Mouse (Mus musculus) gastrocnemius, postnatal 36 days (tissue): ENCODE measurements around the gene Fbxl5. TPM values are rescaled to one million over a fixed set of nuclear protein-coding genes. Genes with fewer than 3 reads are reported as not detected.

ENCODE experiments used
- DNase-seq, 2 experiments: peaks; one replicate each; pipeline ENCODE4 v3.0.0; 2022
- intact Hi-C: fragments of 180-260 bp; cut with DNase I; formaldehyde crosslinking; loops from one replicate; pipeline ENCODE4 v1.15.1; 2025
- total RNA-seq, 2 experiments: library from RNA; stranded (reverse); gene quantifications; 2 replicates each; pipeline ENCODE4 v1.2.3; 2021

Fbxl5 gene
- total RNA-seq, 2 experiments from 2014 or later = 30.0 to 30.2 TPM

DNA sequence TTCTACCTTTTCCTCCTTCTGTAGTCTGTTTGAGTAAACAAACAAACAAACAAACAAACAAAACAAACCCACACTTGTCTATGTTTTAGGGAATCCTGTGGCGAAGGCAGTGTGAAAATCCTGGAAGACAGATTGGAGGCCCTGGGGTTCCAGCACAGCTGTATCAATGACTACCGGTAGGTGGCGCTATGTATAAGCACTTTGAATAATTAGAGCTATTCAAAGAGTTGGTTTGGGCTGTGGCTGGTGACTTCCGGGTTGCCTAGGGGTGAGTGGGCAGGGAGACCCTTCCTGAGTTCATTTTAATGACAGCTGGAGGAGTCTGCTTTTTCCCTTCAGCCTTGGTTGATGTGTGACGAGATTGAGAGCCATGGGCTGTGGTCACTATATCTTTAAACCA lies 15.9 kb upstream of the Fbxl5 start:
- DNase-seq = no peak
- intact Hi-C loops = loop anchor here (5.0 kb wide), 1 partner anchor 150 kb away; no protein-coding TSS in a partner anchor

DNA sequence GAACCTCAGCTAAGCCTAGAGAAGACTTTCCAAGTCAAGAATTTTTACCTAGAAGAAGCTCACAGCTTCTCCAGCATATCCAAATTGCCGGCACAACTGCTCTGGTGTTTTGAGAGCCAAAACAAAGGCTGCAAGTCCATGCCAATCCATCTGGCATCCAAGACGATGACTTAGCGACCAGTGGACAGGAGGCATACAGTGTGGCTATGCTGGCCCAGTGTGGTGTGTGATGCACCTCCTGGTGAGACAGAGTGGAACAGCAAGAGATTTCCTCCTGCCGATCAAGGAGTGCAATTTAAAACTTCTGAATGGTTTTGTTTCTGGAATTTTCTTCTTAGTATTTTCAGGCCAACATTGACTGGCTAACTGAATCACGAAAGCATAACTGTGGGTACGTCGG lies 15.2 kb upstream of the Fbxl5 start:
- intact Hi-C loops = loop anchor here (5.0 kb wide), 1 partner anchor 151 kb away; no protein-coding TSS in a partner anchor
- DNase-seq = no peak

DNA sequence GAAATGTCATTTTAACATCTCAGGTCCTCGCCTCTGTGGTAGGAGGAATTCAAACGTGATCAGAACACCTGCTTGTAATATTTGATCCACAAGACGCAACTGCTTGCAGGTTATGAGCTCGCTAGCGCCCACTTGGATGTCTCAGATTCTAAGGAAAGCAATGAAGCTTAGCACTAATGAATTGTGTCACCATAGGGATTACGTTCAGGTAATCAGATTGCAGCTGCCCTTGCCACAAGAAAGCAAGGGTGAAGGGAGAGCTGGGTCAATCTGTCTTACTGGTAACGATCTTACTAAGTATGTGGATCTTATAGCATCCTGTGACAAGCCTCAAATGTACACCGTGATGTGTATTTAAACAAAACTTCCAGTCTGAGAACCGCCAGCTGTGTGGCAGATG lies 5.9 kb upstream of the Fbxl5 start:
- intact Hi-C loops = no loop called here
- DNase-seq = no peak

- no peak for DNase-seq
- intact Hi-C loops = no loop called here
Observed at GRCm38 (mm10) chr5:43826883-43827282, 5.4 kb upstream of the Fbxl5 start.

GRCm38 (mm10) chr5:43824580-43824979 lies 3.1 kb upstream of the Fbxl5 start:
- intact Hi-C loops = no loop called here
- DNase-seq = no peak

GRCm38 (mm10) chr5:43822824-43823223 lies 1.4 kb upstream of the Fbxl5 start:
- intact Hi-C loops = no loop called here
- no peak for DNase-seq

DNA sequence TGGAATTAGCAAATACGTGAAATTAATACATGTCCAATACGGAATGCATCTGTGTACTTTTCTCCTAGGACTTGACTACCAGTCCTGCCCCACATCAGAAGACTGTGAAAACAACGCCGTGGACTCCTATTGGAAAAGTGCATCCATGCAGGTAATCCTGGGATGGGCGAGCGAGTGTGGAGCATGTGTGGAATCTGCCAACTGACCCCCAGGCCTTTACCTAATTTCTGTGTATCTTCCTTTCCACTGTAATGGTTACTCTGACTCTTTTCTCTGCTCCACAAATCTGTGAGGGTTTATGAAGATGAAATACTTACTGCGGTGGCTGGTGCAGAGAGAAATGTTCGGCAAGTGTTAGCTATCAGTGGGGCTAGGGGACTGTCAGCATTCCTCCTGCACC lies 761 bp upstream of the Fbxl5 start:
- DNase-seq = no peak
- intact Hi-C loops = no loop called here

DNA sequence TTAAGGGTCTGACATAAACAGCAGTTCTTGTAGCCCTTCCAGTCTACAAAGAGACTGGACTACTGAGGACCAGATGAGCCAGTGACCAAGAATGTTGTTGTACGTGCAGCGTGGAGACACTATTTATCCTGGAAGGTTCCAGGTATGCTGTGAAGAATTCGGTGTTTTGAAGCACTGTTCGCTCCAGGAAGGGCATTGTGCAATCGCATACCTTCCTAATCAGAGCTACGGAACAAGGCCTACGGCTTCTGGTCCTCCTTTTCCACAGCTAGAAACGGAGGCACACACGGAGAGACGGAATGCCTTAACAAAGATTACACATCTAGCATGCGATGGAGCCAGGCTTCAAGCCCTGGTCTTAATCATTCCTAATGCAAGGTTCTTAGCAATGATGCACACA lies 653 bp downstream of the Fbxl5 start:
- DNase-seq = no peak
- intact Hi-C loops = no loop called here

- DNase-seq = no peak
Observed at GRCm38 (mm10) chr5:43818695-43819094, 2.7 kb downstream of the Fbxl5 start, which contains the start of gene Bst1. Gene Bst1, plus strand, starts transcription at chr5:43818885.

GRCm38 (mm10) chr5:43815769-43816168 lies 5.7 kb downstream of the Fbxl5 start:
- intact Hi-C loops = no loop called here
- no peak for DNase-seq

More at GRCm38 (mm10) chr5:43818695-43819094, 2.7 kb downstream of the Fbxl5 start, which contains the start of gene Bst1:
- intact Hi-C loops = no loop called here

- DNase-seq = no peak
- intact Hi-C loops = no loop called here
Observed at GRCm38 (mm10) chr5:43814536-43814935, 6.9 kb downstream of the Fbxl5 start.

GRCm38 (mm10) chr5:43810427-43811062 lies 10.9 kb downstream of the Fbxl5 start:
- DNase-seq = no peak
- intact Hi-C loops = no loop called here

DNA sequence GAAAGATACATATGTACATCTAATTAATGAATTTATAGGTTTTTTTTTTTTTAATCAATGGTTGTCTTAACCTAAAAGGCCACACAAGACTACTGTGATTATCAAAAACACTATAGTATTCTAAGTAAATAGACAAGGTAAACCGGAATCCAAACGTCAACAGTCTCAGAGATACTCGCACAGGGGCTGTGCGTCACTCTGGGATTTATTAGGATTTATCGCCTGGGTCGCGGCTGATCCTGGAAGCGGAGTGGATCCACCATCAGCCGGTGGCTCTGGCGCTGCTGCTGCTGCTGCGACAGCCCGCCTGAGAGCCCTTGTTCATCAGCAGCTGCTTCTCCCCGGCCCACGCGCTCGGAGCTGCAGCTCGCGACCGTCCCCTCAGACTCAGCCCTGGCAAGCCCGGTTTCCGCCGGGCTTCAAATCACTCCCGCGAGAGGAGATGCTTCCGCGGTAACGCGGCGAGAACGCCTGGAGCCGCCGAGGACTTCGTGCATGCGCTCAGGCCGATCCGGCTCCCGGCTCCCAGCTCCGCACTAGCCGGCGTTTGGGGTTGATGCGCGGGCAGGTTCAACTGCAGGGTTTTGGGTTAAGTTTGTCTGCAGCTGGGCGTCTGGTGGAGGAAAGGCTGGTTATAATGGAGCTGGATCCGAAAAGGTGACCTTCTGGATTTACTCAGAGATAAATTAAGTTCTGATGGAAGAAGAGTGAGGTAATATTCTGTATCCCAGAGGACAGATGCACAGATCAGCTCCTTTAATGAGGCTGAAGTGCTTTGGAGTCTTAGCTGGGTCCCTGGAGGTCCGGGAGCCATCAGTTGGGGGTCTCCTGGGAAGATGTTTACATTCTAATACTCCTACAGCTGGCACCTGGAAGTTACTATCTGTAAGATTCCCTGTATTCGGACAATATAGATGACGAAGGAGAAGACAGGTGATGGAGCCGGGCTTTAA lies 13.4 kb downstream of the Fbxl5 start:
- DNase-seq = peak; percentile 58 to 60
- intact Hi-C loops = no loop called here

DNA sequence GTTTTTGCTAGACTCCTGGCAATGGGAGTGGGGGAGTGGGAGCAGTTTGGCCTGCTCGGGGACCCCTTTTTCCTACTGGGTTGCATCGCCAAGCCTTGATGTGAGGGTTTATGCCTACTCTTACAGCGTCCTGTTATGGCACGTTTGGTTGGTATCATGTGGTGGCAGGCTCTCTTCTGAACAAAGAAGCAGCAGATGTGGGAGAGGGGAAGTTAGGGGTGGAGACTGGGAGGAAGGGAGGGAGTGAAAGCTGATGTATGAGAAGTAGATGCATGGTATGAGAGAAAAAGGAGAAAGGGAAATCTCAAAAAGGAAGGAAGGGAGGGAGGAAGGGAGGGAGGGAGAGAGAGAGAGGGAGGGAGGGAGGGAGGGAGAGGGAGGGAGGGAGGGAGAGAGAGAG lies 14.5 kb downstream of the Fbxl5 start:
- intact Hi-C loops = no loop called here

DNA sequence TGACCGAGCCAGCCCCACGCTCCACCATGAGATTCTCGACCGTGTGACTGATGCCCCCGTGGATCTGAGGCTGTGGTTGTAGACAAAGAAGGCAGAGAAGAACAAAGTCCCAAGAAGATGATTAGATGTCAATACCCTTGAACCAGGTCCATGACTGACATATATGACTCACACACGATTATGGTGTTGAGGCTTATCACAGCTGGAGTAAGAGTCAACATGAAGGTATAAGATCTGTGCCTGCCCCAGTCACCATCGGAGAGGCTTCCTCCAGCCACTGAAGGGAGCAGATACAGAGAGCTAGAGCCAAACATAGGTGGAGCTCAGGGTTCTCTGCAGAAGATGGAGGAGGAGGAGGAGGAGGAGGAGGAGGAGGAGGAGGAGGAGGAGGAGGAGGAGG lies 15.1 kb downstream of the Fbxl5 start:
- no peak for DNase-seq
- intact Hi-C loops = no loop called here

More for the DNA sequence above, 14.5 kb downstream of the Fbxl5 start:
- DNase-seq = no peak

DNA sequence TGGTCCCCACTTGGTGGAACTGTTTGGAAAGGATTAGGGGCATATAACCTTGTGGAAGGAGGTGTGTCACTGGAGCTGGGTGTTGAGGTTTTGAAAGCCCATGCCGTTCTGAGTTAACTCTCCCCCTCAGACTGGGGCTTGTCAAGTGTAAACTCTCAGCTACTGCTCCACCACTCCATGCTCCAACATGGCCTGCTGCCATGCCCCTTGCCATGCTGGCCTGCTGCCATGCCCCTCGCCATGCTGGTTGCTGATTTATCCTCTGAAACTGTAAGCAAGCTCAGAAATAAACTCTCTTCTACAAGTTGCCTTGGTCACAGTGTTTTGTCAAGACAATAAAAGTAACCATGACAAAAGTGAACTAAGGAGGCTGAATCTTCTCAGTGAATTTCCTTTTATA lies 16.0 kb downstream of the Fbxl5 start:
- intact Hi-C loops = no loop called here

GRCm38 (mm10) chr5:43801798-43802197 lies 19.6 kb downstream of the Fbxl5 start:
- intact Hi-C loops = no loop called here
- no peak for DNase-seq

More for the DNA sequence above, 16.0 kb downstream of the Fbxl5 start:
- DNase-seq = no peak

DNA sequence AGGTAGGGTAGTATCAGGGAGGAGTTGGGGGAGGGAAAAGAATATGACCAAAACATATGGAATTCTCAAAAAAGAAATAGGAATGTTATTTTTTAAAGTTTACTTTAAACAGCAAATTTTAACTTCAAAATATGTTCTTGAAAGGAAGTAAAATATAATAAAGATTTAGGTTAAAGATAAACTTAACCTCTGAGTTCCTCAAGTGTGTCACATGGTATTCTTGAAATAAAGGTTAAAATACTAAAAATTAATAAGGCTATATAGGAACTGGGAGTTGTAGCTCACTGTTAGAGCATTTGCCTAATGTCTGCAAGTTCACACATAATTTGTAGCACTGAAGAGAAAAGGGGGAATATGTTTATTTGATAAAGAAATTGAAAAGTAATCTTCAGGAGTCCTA lies 20.2 kb downstream of the Fbxl5 start:
- no peak for DNase-seq
- intact Hi-C loops = no loop called here

GRCm38 (mm10) chr5:43800700-43801099 lies 20.7 kb downstream of the Fbxl5 start:
- intact Hi-C loops = no loop called here
- no peak for DNase-seq

DNA sequence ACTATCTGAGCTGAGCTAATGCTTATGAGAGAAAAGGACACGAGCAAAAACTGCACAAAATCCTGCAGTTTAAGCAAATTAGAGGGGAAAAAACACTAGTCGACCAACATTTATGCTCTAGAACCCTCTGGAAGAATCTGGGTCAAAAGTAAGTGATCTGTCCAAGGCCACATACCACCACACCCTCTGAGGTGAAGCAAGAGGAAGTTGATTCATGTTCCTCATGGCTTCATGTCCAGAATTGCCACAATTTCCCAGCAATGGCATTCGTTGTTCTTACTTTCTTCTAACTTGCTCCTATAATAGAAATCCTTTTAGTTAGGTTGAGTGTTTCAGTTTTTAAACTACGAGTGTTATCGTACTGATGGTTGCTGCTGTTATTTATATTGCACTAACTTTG lies 21.9 kb downstream of the Fbxl5 start:
- intact Hi-C loops = no loop called here
- no peak for DNase-seq

DNA sequence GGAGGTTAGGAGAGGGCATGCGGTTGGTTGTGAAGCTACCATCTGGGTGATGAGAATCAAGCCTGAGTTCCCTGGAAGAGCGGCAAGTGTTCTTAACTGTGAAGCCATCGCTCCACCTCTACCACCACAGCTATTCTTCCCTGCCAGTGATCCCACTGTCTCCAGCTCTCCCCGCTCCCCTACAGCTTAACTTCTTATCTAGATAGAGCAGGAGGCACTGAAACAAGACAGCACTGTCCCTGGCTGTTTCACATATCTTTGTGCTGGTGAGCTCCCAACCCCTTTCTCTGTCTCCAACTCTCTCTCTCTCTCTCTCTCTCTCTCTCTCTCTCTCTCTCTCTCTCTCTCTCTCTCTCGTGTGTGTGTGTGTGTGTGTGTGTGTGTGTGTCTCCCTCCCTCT lies 29.1 kb downstream of the Fbxl5 start:
- intact Hi-C loops = no loop called here
- no peak for DNase-seq
